22 mouse cellular contexts compared by ENCODE assay signal in the genomic region with DNA sequence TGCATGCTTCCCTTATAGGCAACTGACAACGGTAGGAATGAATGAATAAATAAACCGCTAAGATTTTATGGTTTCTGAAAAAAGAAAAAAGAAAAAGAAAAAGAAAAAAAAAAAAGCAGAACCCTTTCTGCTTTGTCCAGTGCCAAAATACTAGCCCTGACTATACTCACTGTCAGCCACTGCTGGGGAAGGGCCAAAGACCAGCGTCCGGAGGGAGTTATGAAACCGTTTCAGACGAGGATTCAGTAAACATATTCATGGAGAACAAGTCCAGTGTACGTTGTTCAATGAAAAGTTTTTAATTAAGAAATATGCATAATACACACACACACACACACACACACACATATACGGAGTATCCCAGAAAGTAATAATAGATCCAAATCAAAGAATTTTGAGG. TPM values are rescaled to one million over a fixed set of nuclear protein-coding genes. Genes with fewer than 3 reads are reported as not detected.
"Had no signal": no experiment of that assay in that cellular context is flagged by ENCODE, and none has a peak within 500 bp of the region (broad histone marks: within the 10 kb centered on the region; RNA-seq: fewer than 3 reads in every experiment).

No protein-coding gene starts in this region.

- H3K9me3 ChIP-seq: liver, embryonic 13.5 days; megakaryocyte, embryonic 14.5 days; midbrain, embryonic 10.5 days; midbrain, embryonic 13.5 days; neural tube, embryonic 13.5 days; stomach, embryonic 15.5 days had no signal

- H3K27ac ChIP-seq: kidney, postnatal 0 days; left cerebral cortex, adult 2 months; liver, embryonic 13.5 days; midbrain, embryonic 10.5 days; midbrain, embryonic 13.5 days; neural tube, embryonic 13.5 days; stomach, embryonic 15.5 days had no signal

- ATAC-seq: lung, postnatal 0 days; midbrain, embryonic 13.5 days; midbrain, embryonic 16.5 days had no signal

- H3K4me2 ChIP-seq: liver, embryonic 13.5 days; lung, embryonic 14.5 days; midbrain, embryonic 13.5 days; neural tube, embryonic 13.5 days; stomach, embryonic 15.5 days had no signal

- H3K27me3 ChIP-seq: liver, embryonic 13.5 days; megakaryocyte, embryonic 14.5 days; midbrain, embryonic 13.5 days; neural tube, embryonic 13.5 days; stomach, embryonic 15.5 days had no signal

- H3K4me1 ChIP-seq: neural tube, embryonic 13.5 days had no signal

- H3K36me3 ChIP-seq: midbrain, embryonic 13.5 days; neural tube, embryonic 13.5 days had no signal

- DNase-seq: kidney, postnatal 36 days; layer of hippocampus, postnatal 36 days; liver, embryonic 13.5 days; lung, embryonic 14.5 days; lung, postnatal 36 days; retina, postnatal 1 day; right cerebral cortex, postnatal 25 days; spleen, adult 18-20 months; thymus, postnatal 25 days had no signal

- H3K9ac ChIP-seq: liver, embryonic 13.5 days; lung, embryonic 14.5 days; midbrain, embryonic 13.5 days; neural tube, embryonic 13.5 days; stomach, embryonic 15.5 days had no signal

- H3K4me3 ChIP-seq: left cerebral cortex, adult 2 months; liver, embryonic 13.5 days; megakaryocyte, embryonic 14.5 days; midbrain, embryonic 10.5 days; midbrain, embryonic 13.5 days; myocyte; neural tube, embryonic 13.5 days; stomach, embryonic 15.5 days had no signal

RNA-seq across cellular contexts. Expression of gene Dgki, which starts 50.3 kb away (rescaled TPM):
- total RNA-seq: monocyte, adult 5-6 weeks; neutrophil, adult 5-6 weeks had no signal
- polyA plus RNA-seq: liver, adult 2 months had no signal
